Mouse (Mus musculus) cerebellum, adult 2 months (tissue): ENCODE measurements around the gene Tmem121. TPM values are rescaled to one million over a fixed set of nuclear protein-coding genes. Genes with fewer than 3 reads are reported as not detected.
A peak's percentile ranks its signal among the peaks of the same experiment; 100 is the strongest.

Experiments
- DNase-seq, 2 experiments: peaks; one replicate each; pipeline ENCODE4 v3.0.0; 2021
- H3K27ac ChIP-seq: fragments of 200-500 bp; 2 replicates; pipeline ENCODE4 v1.5.1; 2012; ENCODE audit warnings: low read length, control low read depth, inconsistent platforms; ENCODE audit not compliant: insufficient read depth
- H3K27me3 ChIP-seq: fragments of 200-500 bp; 2 replicates; pipeline ENCODE4 v1.6.1; 2012; ENCODE audit warnings: inconsistent platforms, mild to moderate bottlenecking, low read length, moderate library complexity; ENCODE audit not compliant: control insufficient read depth, insufficient read depth
- H3K4me1 ChIP-seq: fragments of 200-500 bp; 2 replicates; pipeline ENCODE4 v1.6.1; 2011; ENCODE audit warnings: low read length; ENCODE audit not compliant: control insufficient read depth, insufficient read depth
- H3K4me3 ChIP-seq: fragments of 200-500 bp; replicated peaks from 2 replicates; pipeline ENCODE3; 2011; ENCODE audit warnings: mild to moderate bottlenecking, low read depth, low read length, control low read depth; ENCODE audit not compliant: insufficient read depth
- CTCF ChIP-seq: fragments of 200-500 bp; IDR thresholded peaks from 2 replicates; pipeline ENCODE4 v1.5.1; 2011; ENCODE audit warnings: low read depth, mild to moderate bottlenecking, control low read depth, low read length, moderate library complexity, borderline replicate concordance; ENCODE audit not compliant: insufficient read depth
- POLR2A ChIP-seq: fragments of 200-500 bp; IDR thresholded peaks from 2 replicates; pipeline ENCODE4 v1.6.1; 2011; ENCODE audit warnings: low read length, control low read depth, borderline replicate concordance; ENCODE audit not compliant: insufficient read depth
- WGBS: fragments of 180-500 bp; shearing (Covaris S2); methylation state at CpG from one replicate; pipeline ENCODE4 v1.1.7; 2018; 5-methylcytosine and 5-hydroxymethylcytosine counted together
- polyA plus RNA-seq: library from polyadenylated mRNA; depleted of rRNA; stranded (reverse); fragments of >200 nt; gene quantifications from 2 replicates; pipeline ENCODE4 v1.2.3, GENCODE M21; 2012

Gene Tmem121
- polyA plus RNA-seq, 1 experiment = 31.3 TPM

DNA sequence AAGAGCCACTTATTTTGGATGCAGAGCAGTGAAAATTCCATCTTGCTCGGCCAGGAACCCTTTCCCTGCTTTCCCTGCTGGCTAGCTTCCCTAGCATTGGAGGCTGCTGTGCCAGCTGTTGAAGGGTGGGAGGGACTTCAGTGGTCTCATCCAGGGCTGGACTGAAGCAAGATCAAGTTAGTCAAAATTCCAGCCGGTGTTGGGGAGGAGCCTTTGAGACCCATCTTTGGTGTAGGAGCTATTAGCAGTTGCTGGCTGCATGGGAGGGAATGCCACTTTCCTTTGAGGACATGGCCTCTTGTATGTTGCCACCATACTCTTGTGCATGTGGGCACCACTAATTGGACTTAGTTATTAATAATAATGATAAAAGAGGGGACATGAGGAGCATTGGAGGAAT, 27.5 kb downstream of the Tmem121 start:
- H3K27ac ChIP-seq = no peak overlapping the region
- H3K4me1 ChIP-seq = no peaks in the 10 kb centered on the region
- H3K4me3 ChIP-seq = no peak overlapping the region
- WGBS = 58% methylated on average over 2 of the region's 2 CpGs
- TF ChIP-seq POLR2A (no peak), CTCF (no peak)
- H3K27me3 ChIP-seq = no peaks in the 10 kb centered on the region
- DNase-seq = no peak

DNA sequence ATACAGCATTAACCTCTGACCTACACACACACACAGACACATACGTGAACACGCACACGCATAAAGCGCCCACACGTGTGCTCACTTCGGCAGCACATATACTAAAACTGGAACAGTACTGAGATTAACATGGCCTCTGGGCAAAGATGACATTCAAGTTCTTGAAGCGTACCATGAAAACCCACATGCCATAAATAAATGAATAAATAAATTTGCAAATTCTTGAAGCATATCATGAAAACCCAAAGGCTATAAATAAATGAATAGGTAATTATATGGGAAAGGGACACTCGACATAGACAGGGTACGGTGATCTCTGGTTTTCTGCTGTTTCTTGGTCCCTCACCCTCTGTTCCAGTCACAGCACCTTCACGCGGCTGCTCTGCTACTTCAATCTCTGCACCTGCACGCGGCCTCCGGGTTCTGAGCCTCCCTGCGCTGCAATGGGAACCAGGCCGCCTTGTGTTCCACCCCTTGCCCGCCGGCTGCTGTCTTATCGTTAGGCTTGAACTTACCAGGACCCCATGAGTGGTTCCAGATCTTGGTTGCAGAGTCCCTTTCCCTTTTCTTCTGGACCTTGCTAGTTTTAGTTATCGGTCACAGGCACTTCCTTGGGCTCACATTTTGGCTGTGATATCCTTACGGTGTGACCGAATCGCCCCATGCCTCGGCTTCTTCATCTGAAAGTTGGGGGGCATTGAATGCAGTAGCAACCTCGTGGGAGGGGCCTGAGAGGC, 28.5 kb downstream of the Tmem121 start:
- 85% methylated on average over 25 of the region's 25 CpGs for WGBS
- Histone ChIP-seq H3K4me3 (no peak overlapping the region), H3K4me1 (no peaks in the 10 kb centered on the region), H3K27ac (no peak overlapping the region), H3K27me3 (no peaks in the 10 kb centered on the region)
- no peak for DNase-seq
- TF ChIP-seq CTCF (no peak), POLR2A (no peak)

GRCm38 (mm10) chr12:113214972-113215666, 29.4 kb downstream of the Tmem121 start:
- no peak for DNase-seq
- no peak overlapping the region for H3K27ac ChIP-seq
- no peaks in the 10 kb centered on the region for H3K27me3 ChIP-seq
- WGBS = 85% methylated on average over 16 of the region's 16 CpGs
- no peaks in the 10 kb centered on the region for H3K4me1 ChIP-seq
- TF ChIP-seq CTCF = no peak
- H3K4me3 ChIP-seq = no peak overlapping the region

- no peak for TF ChIP-seq POLR2A
- TF ChIP-seq CTCF = peak; percentile 74
- 14% methylated on average over 6 of the region's 6 CpGs for WGBS
These were observed 30.1 kb downstream of the Tmem121 start for GRCm38 (mm10) chr12:113215667-113216346.

GRCm38 (mm10) chr12:113217306-113218242, 31.8 kb downstream of the Tmem121 start:
- no peaks in the 10 kb centered on the region for H3K4me1 ChIP-seq
- H3K4me3 ChIP-seq = no peak overlapping the region
- H3K27ac ChIP-seq = no peak overlapping the region
- TF ChIP-seq CTCF (peak; percentile 96), POLR2A (no peak)
- peak; percentile 49 to 62 for DNase-seq
- H3K27me3 ChIP-seq = no peaks in the 10 kb centered on the region
- 28% methylated on average over 11 of the region's 11 CpGs for WGBS

More at GRCm38 (mm10) chr12:113215667-113216346, 30.1 kb downstream of the Tmem121 start:
- Histone ChIP-seq H3K4me3 (no peak overlapping the region), H3K27ac (no peak overlapping the region), H3K4me1 (no peaks in the 10 kb centered on the region), H3K27me3 (no peaks in the 10 kb centered on the region)
- DNase-seq = peak; percentile 51 to 59

- WGBS = 50% methylated on average over 4 of the region's 4 CpGs
- no peak for TF ChIP-seq POLR2A
- TF ChIP-seq CTCF = peak; percentile 47; the same call in 1 of the 2 replicates
- Histone ChIP-seq H3K27ac (no peak overlapping the region), H3K4me3 (no peak overlapping the region), H3K4me1 (no peaks in the 10 kb centered on the region), H3K27me3 (no peaks in the 10 kb centered on the region)
- DNase-seq = no peak
These were observed 34.1 kb downstream of the Tmem121 start for GRCm38 (mm10) chr12:113219867-113220266.

DNA sequence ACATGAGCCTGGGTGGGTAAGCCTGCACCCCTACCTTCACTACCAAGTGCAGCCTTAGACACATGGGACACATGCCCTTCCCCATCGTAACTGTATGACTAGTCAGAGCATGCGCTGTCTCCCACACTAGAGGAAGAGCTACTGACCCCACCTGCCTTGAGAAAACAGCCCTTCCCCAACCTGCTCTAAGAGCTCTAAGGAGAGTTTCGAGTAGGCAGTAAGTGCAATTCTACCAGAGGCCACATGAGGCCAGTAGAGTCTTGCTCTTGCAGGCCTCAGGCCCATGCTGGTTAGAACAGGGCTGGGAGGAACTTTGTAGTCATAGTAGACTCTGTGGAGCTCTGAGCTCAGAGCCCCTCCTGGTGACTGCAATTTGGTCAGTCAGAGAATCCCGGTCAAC, 34.7 kb downstream of the Tmem121 start:
- peak; percentile 30 to 39 for DNase-seq
- no peak overlapping the region for H3K27ac ChIP-seq
- no peak overlapping the region for H3K4me3 ChIP-seq
- H3K4me1 ChIP-seq = no peaks in the 10 kb centered on the region
- WGBS = 42% methylated on average over 4 of the region's 4 CpGs
- peak; percentile 55; the same call in 1 of the 2 replicates for TF ChIP-seq CTCF
- TF ChIP-seq POLR2A = no peak
- no peaks in the 10 kb centered on the region for H3K27me3 ChIP-seq
